Mouse (Mus musculus): Measurements from ENCODE around the gene Adora1. TPM values are rescaled to one million over a fixed set of nuclear protein-coding genes. Genes with fewer than 3 reads are reported as not detected.

Adora1 gene
- total and polyA plus RNA-seq, 3 experiments: not detected

- no peaks in the 10 kb centered on the region for H3K79me2 ChIP-seq (ENCODE audit: control insufficient read depth, insufficient read depth, low read length, poor library complexity)
- no peaks in the 10 kb centered on the region for H3K9me3 ChIP-seq (replicated peaks; ENCODE audit: insufficient read depth, low read length)
- no peak for DNase-seq (ENCODE audit: low read depth, low spot score)
- no peak overlapping the region for H3K4me3 ChIP-seq (ENCODE audit: control insufficient read depth in 1 of 2, insufficient read depth in 1 of 2, low read depth in 2 of 2, low read length in 2 of 2)
- no peak overlapping the region for H3K27ac ChIP-seq (ENCODE audit: control insufficient read depth, low read depth, low read length)
- TF ChIP-seq ZMIZ1 (IDR thresholded peaks at IDR 0.05; ENCODE audit: low read depth, low read length): no peak
- no peak for TF ChIP-seq CHD2 (IDR thresholded peaks at IDR 0.05; ENCODE audit: low read length)
- no peak for TF ChIP-seq USF2 (IDR thresholded peaks at IDR 0.05; ENCODE audit: borderline replicate concordance in 1 of 2, insufficient read depth in 1 of 2, low read depth in 1 of 2, low read length in 2 of 2)
- no peak for TF ChIP-seq ELF1 (IDR thresholded peaks at IDR 0.05; ENCODE audit: low read depth, low read length)
- TF ChIP-seq USF1 (IDR thresholded peaks at IDR 0.05; ENCODE audit: low read depth, low read length): no peak
- TF ChIP-seq EP300 (IDR thresholded peaks at IDR 0.05; ENCODE audit: low read depth in 1 of 2, low read length in 2 of 2): no peak
- TF ChIP-seq MEF2A (IDR thresholded peaks at IDR 0.05; ENCODE audit: extremely low read depth, insufficient replicate concordance, low read depth, low read length, poor library complexity, severe bottlenecking): no peak
- TF ChIP-seq NRF1 (IDR thresholded peaks at IDR 0.05; ENCODE audit: insufficient read depth, low read depth, low read length, poor library complexity, severe bottlenecking): no peak
- H3K36me3 ChIP-seq (ENCODE audit: control insufficient read depth in 1 of 2, insufficient read depth in 2 of 2, low read length in 2 of 2): 0 out of 4 replicates have a peak, but pooled peaks cover 0 to 2% of the 10 kb centered on the region in 2 experiments
- H3K27me3 ChIP-seq (ENCODE audit: control insufficient read depth in 1 of 2, insufficient read depth in 2 of 2, low read length in 2 of 2): no peaks in the 10 kb centered on the region
- H3K9ac ChIP-seq (ENCODE audit: control insufficient read depth, low read depth, low read length, poor library complexity, severe bottlenecking): no peak overlapping the region
- peaks cover 0 to 3% of the 10 kb centered on the region in 2 experiments; a peak in 2 of 4 replicates for H3K4me1 ChIP-seq (ENCODE audit: control insufficient read depth in 1 of 2, insufficient read depth in 2 of 2, low read length in 2 of 2)
Measured at GRCm38 (mm10) chr1:134280174-134280573, 44.9 kb upstream of the Adora1 start.

DNA sequence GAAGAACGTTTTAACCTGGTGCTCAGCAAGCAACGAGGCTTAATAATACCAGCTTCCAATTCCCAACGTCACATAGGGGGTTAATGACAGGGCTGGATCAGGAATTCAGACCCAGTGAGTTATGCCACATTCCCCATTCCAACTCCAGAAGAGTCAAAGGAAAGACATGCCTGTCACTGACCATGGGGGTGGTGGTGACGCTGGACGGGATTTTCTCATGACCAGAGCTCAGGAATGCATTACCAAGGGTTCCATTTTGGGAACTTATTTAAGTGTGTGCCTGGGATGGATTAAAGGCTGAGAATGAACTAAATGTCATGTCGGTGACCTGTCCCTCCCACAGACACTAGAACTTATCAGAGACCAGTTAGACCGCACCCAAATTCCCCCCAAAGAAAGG, 41.6 kb upstream of the Adora1 start:
- Histone ChIP-seq H3K36me3 (ENCODE audit: control insufficient read depth in 1 of 2, insufficient read depth in 2 of 2, low read length in 2 of 2) (no peaks in the 10 kb centered on the region), H3K27ac (ENCODE audit: control insufficient read depth, low read depth, low read length) (no peak overlapping the region), H3K4me3 (ENCODE audit: control insufficient read depth in 1 of 2, insufficient read depth in 1 of 2, low read depth in 2 of 2, low read length in 2 of 2) (no peak overlapping the region), H3K27me3 (ENCODE audit: control insufficient read depth in 1 of 2, insufficient read depth in 2 of 2, low read length in 2 of 2) (no peaks in the 10 kb centered on the region; a peak in 1 of 4 replicates), H3K79me2 (ENCODE audit: control insufficient read depth, insufficient read depth, low read length, poor library complexity) (no peaks in the 10 kb centered on the region), H3K9ac (ENCODE audit: control insufficient read depth, low read depth, low read length, poor library complexity, severe bottlenecking) (no peak overlapping the region), H3K4me1 (ENCODE audit: control insufficient read depth in 1 of 2, insufficient read depth in 2 of 2, low read length in 2 of 2) (no peaks in the 10 kb centered on the region), H3K9me3 (replicated peaks; ENCODE audit: insufficient read depth, low read length) (no peaks in the 10 kb centered on the region)
- no peak for DNase-seq (ENCODE audit: low read depth, low spot score)
- no peak for TF ChIP-seq MYB (IDR thresholded peaks at IDR 0.05; ENCODE audit: low read depth, low read length)
- TF ChIP-seq POLR2A (IDR thresholded peaks at IDR 0.05; ENCODE audit: control insufficient read depth in 1 of 2, insufficient read depth in 1 of 2, low read depth in 1 of 2, low read length in 2 of 2, poor library complexity in 1 of 2): no peak
- TF ChIP-seq GATA1 (IDR thresholded peaks at IDR 0.05; ENCODE audit: low read depth, low read length): no peak
- no peak for TF ChIP-seq SMC3 (IDR thresholded peaks at IDR 0.05; ENCODE audit: low read depth, low read length)
- no peak for TF ChIP-seq HCFC1 (IDR thresholded peaks at IDR 0.05; ENCODE audit: low read depth, low read length)
- no peak for TF ChIP-seq ETS1 (IDR thresholded peaks at IDR 0.05; ENCODE audit: low read depth, low read length)
